Mouse (Mus musculus): ENCODE results near the gene Armcx1. TPM values are rescaled to one million over a fixed set of nuclear protein-coding genes. Genes with fewer than 3 reads are reported as not detected.
A peak's percentile ranks its signal among the peaks of the same experiment; 100 is the strongest.
"Not testable (repeated sequence)": the region's sequence is repeated elsewhere in the genome, so short reads cannot be mapped to it uniquely, and the experiment has no call there.

Armcx1 gene
- polyA plus RNA-seq, 1 experiment from 2014 or later, result 48.2 TPM

- H3K4me3 ChIP-seq (ENCODE audit: low read depth, low read length), result no peak overlapping the region
- H3K9ac ChIP-seq (ENCODE audit: low read length), result no peak overlapping the region
- no peak overlapping the region for H3K4me2 ChIP-seq
- WGBS, result 14% methylated on average over 3 of the region's 3 CpGs
- H3K9me3 ChIP-seq (ENCODE audit: control insufficient read depth, low read length), result no peaks in the 10 kb centered on the region
- ATAC-seq (ENCODE audit: low FRiP score) (0 out of 2 replicates have a peak, but pooled peaks have one; percentile 45), DNase-seq (ENCODE audit: low spot score, missing footprints) (no peak)
- H3K27me3 ChIP-seq (ENCODE audit: control insufficient read depth, insufficient read depth, low read length), result no peaks in the 10 kb centered on the region; the same call in 1 of the 2 replicates
- H3K36me3 ChIP-seq (ENCODE audit: control insufficient read depth, insufficient read depth, low read length), result no peaks in the 10 kb centered on the region
- no peak overlapping the region for H3K27ac ChIP-seq (ENCODE audit: low read depth, low read length)
- H3K4me1 ChIP-seq (ENCODE audit: control insufficient read depth, insufficient read depth, low read length), result no peaks in the 10 kb centered on the region
Observed at GRCm38 (mm10) chrX:134716863-134717262, 900 bp upstream of the Armcx1 start.

GRCm38 (mm10) chrX:134718524-134718923 is 761 bp downstream of the Armcx1 start:
- no peaks in the 10 kb centered on the region for H3K36me3 ChIP-seq (ENCODE audit: control insufficient read depth, insufficient read depth, low read length)
- peak overlapping the region; percentile 44 for H3K4me3 ChIP-seq (ENCODE audit: low read depth, low read length)
- ATAC-seq (ENCODE audit: low FRiP score) (peak; percentile 78), DNase-seq (ENCODE audit: low spot score, missing footprints) (peak; percentile 90)
- H3K4me2 ChIP-seq, result peak overlapping the region; percentile 53
- 23% methylated on average over 14 of the region's 14 CpGs for WGBS
- peak overlapping the region; percentile 85 for H3K27ac ChIP-seq (ENCODE audit: low read depth, low read length)
- H3K9ac ChIP-seq (ENCODE audit: low read length), result peak overlapping the region; percentile 72
- no peaks in the 10 kb centered on the region for H3K9me3 ChIP-seq (ENCODE audit: control insufficient read depth, low read length)
- H3K27me3 ChIP-seq (ENCODE audit: control insufficient read depth, insufficient read depth, low read length), result no peaks in the 10 kb centered on the region; the same call in 1 of the 2 replicates
- H3K4me1 ChIP-seq (ENCODE audit: control insufficient read depth, insufficient read depth, low read length), result no peaks in the 10 kb centered on the region

GRCm38 (mm10) chrX:134723762-134724161 is 6.0 kb downstream of the Armcx1 start:
- H3K4me2 ChIP-seq; H3K27ac ChIP-seq (ENCODE audit: low read depth, low read length); H3K36me3 ChIP-seq (ENCODE audit: control insufficient read depth, insufficient read depth, low read length); H3K9me3 ChIP-seq (ENCODE audit: control insufficient read depth, low read length); H3K27me3 ChIP-seq (ENCODE audit: control insufficient read depth, insufficient read depth, low read length); H3K4me1 ChIP-seq (ENCODE audit: control insufficient read depth, insufficient read depth, low read length); DNase-seq (ENCODE audit: low spot score, missing footprints); H3K4me3 ChIP-seq (ENCODE audit: low read depth, low read length); H3K9ac ChIP-seq (ENCODE audit: low read length): not testable (repeated sequence)
- ATAC-seq (ENCODE audit: low FRiP score), result peak; percentile 61; the same call in 1 of the 2 replicates
- 29% methylated on average over 1 of the region's 2 CpGs for WGBS

GRCm38 (mm10) chrX:134729778-134730177 is 12.0 kb downstream of the Armcx1 start:
- Histone ChIP-seq H3K9me3 (ENCODE audit: control insufficient read depth, low read length) (no peaks in the 10 kb centered on the region), H3K27me3 (ENCODE audit: control insufficient read depth, insufficient read depth, low read length) (peaks cover 8% of the 10 kb centered on the region; the same call in 1 of the 2 replicates), H3K4me3 (ENCODE audit: low read depth, low read length) (no peak overlapping the region), H3K36me3 (ENCODE audit: control insufficient read depth, insufficient read depth, low read length) (no peaks in the 10 kb centered on the region), H3K27ac (ENCODE audit: low read depth, low read length) (no peak overlapping the region), H3K4me2 (no peak overlapping the region), H3K9ac (ENCODE audit: low read length) (no peak overlapping the region), H3K4me1 (ENCODE audit: control insufficient read depth, insufficient read depth, low read length) (no peaks in the 10 kb centered on the region)
- DNase-seq (ENCODE audit: low spot score, missing footprints) (peak; percentile 83), ATAC-seq (ENCODE audit: low FRiP score) (no peak)
- WGBS, result 47% methylated on average over 4 of the region's 4 CpGs

- DNase-seq (ENCODE audit: low spot score, missing footprints) (no peak), ATAC-seq (ENCODE audit: low FRiP score) (no peak)
- no peak overlapping the region for H3K4me2 ChIP-seq
- no peaks in the 10 kb centered on the region for H3K36me3 ChIP-seq (ENCODE audit: control insufficient read depth, insufficient read depth, low read length)
- 100% methylated on average over 1 of the region's 1 CpGs for WGBS
- no peak overlapping the region for H3K27ac ChIP-seq (ENCODE audit: low read depth, low read length)
- H3K9ac ChIP-seq (ENCODE audit: low read length), result no peak overlapping the region
- no peaks in the 10 kb centered on the region for H3K9me3 ChIP-seq (ENCODE audit: control insufficient read depth, low read length)
- no peak overlapping the region for H3K4me3 ChIP-seq (ENCODE audit: low read depth, low read length)
- H3K4me1 ChIP-seq (ENCODE audit: control insufficient read depth, insufficient read depth, low read length), result no peaks in the 10 kb centered on the region
- peaks cover 13% of the 10 kb centered on the region; the same call in 1 of the 2 replicates for H3K27me3 ChIP-seq (ENCODE audit: control insufficient read depth, insufficient read depth, low read length)
Observed at GRCm38 (mm10) chrX:134737796-134738195, 20.0 kb downstream of the Armcx1 start.

GRCm38 (mm10) chrX:134739160-134739559 is 21.4 kb downstream of the Armcx1 start:
- DNase-seq (ENCODE audit: low spot score, missing footprints) (no peak), ATAC-seq (ENCODE audit: low FRiP score) (no peak)
- H3K9ac ChIP-seq (ENCODE audit: low read length), result no peak overlapping the region
- H3K27me3 ChIP-seq (ENCODE audit: control insufficient read depth, insufficient read depth, low read length), result peaks cover 11% of the 10 kb centered on the region; the same call in 1 of the 2 replicates
- H3K9me3 ChIP-seq (ENCODE audit: control insufficient read depth, low read length), result no peaks in the 10 kb centered on the region
- H3K27ac ChIP-seq (ENCODE audit: low read depth, low read length), result no peak overlapping the region
- no peaks in the 10 kb centered on the region for H3K36me3 ChIP-seq (ENCODE audit: control insufficient read depth, insufficient read depth, low read length)
- WGBS, result 69% methylated on average over 4 of the region's 4 CpGs
- no peaks in the 10 kb centered on the region for H3K4me1 ChIP-seq (ENCODE audit: control insufficient read depth, insufficient read depth, low read length)
- no peak overlapping the region for H3K4me3 ChIP-seq (ENCODE audit: low read depth, low read length)
- H3K4me2 ChIP-seq, result no peak overlapping the region

- H3K27ac ChIP-seq (ENCODE audit: low read depth, low read length), result no peak overlapping the region
- H3K27me3 ChIP-seq (ENCODE audit: control insufficient read depth, insufficient read depth, low read length), result no peaks in the 10 kb centered on the region; the same call in 1 of the 2 replicates
- no peaks in the 10 kb centered on the region for H3K36me3 ChIP-seq (ENCODE audit: control insufficient read depth, insufficient read depth, low read length)
- H3K9ac ChIP-seq (ENCODE audit: low read length), result no peak overlapping the region
- ATAC-seq (ENCODE audit: low FRiP score) (no peak), DNase-seq (ENCODE audit: low spot score, missing footprints) (no peak)
- no peaks in the 10 kb centered on the region for H3K4me1 ChIP-seq (ENCODE audit: control insufficient read depth, insufficient read depth, low read length)
- H3K4me3 ChIP-seq (ENCODE audit: low read depth, low read length), result no peak overlapping the region
- H3K9me3 ChIP-seq (ENCODE audit: control insufficient read depth, low read length), result no peaks in the 10 kb centered on the region
- 73% methylated on average over 5 of the region's 5 CpGs for WGBS
- no peak overlapping the region for H3K4me2 ChIP-seq
Observed at GRCm38 (mm10) chrX:134741862-134742261, 24.1 kb downstream of the Armcx1 start.

GRCm38 (mm10) chrX:134746459-134746858 is 28.7 kb downstream of the Armcx1 start:
- no peak overlapping the region for H3K4me3 ChIP-seq (ENCODE audit: low read depth, low read length)
- peaks cover 8% of the 10 kb centered on the region for H3K27me3 ChIP-seq (ENCODE audit: control insufficient read depth, insufficient read depth, low read length)
- H3K9ac ChIP-seq (ENCODE audit: low read length), result no peak overlapping the region
- no peaks in the 10 kb centered on the region for H3K4me1 ChIP-seq (ENCODE audit: control insufficient read depth, insufficient read depth, low read length)
- H3K4me2 ChIP-seq, result no peak overlapping the region
- H3K27ac ChIP-seq (ENCODE audit: low read depth, low read length), result no peak overlapping the region
- no peaks in the 10 kb centered on the region for H3K36me3 ChIP-seq (ENCODE audit: control insufficient read depth, insufficient read depth, low read length)
- WGBS, result 32% methylated on average over 5 of the region's 5 CpGs
- DNase-seq (ENCODE audit: low spot score, missing footprints) (no peak), ATAC-seq (ENCODE audit: low FRiP score) (no peak)
- no peaks in the 10 kb centered on the region for H3K9me3 ChIP-seq (ENCODE audit: control insufficient read depth, low read length)

- 23% methylated on average over 35 of the region's 36 CpGs for WGBS
- Histone ChIP-seq H3K4me1 (ENCODE audit: control insufficient read depth, insufficient read depth, low read length) (no peaks in the 10 kb centered on the region), H3K36me3 (ENCODE audit: control insufficient read depth, insufficient read depth, low read length) (no peaks in the 10 kb centered on the region), H3K27ac (ENCODE audit: low read depth, low read length) (peak within 1 kb of the TSS; percentile 20; the same call in 1 of the 2 replicates), H3K9me3 (ENCODE audit: control insufficient read depth, low read length) (no peaks in the 10 kb centered on the region), H3K9ac (ENCODE audit: low read length) (peak within 1 kb of the TSS; percentile 66), H3K27me3 (ENCODE audit: control insufficient read depth, insufficient read depth, low read length) (peaks cover 20% of the 10 kb centered on the region), H3K4me3 (ENCODE audit: low read depth, low read length) (peak within 1 kb of the TSS; percentile 43), H3K4me2 (peak within 1 kb of the TSS; percentile 77)
- ATAC-seq (ENCODE audit: low FRiP score) (peak; percentile 91), DNase-seq (ENCODE audit: low spot score, missing footprints) (peak; percentile 89)
Observed at GRCm38 (mm10) chrX:134750764-134751592, 33.2 kb downstream of the Armcx1 start, which contains the start of gene Armcx6. Gene Armcx6, minus strand, starts transcription at chrX:134751417.

Data from midbrain, embryonic 11.5 days (tissue).